Mouse (Mus musculus) ES-E14 (cell line): ENCODE data around the gene Rbpj.

Experiments used
- HCFC1 ChIP-seq: IDR thresholded peaks from 2 replicates; pipeline ENCODE4 v1.6.1; 2012; ENCODE audit warnings: low read length, inconsistent platforms, borderline replicate concordance; ENCODE audit not compliant: insufficient read depth
- MAFK ChIP-seq: IDR thresholded peaks from 2 replicates; pipeline ENCODE4 v1.6.1; 2014; ENCODE audit warnings: mild to moderate bottlenecking, low read depth, low read length, inconsistent platforms; ENCODE audit not compliant: insufficient read depth
- ZC3H11A ChIP-seq: IDR thresholded peaks from 2 replicates; pipeline ENCODE4 v1.6.1; 2012; ENCODE audit warnings: low read depth, mild to moderate bottlenecking, inconsistent platforms, low read length, borderline replicate concordance

DNA sequence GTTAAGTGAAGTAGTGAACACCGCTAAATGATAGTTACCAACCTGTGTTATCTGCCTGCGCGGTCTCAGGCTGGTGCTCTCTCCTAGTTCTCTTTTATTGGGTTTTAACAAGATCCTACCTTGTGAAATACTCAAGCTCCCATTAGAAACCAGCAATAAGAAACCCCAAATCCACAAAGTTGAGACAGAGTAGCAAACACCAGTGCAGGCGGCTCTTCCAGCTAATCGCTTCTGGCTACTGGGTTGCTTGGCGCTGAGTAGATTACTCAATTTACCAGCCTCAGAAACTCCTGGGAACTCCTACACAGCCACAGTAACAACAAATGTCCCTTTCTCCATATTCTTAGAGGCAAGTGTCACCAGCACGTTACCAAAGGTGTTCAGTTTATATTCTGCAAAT, 58.2 kb downstream of the Rbpj start:
- TF ChIP-seq ZC3H11A (no peak), HCFC1 (no peak), MAFK (no peak)
